Mouse (Mus musculus) cerebellum, postnatal 14 days (tissue): ENCODE data around the gene Zfyve27.
A peak's percentile ranks its signal among the peaks of the same experiment; 100 is the strongest.

Experiments used
- DNase-seq, 2 experiments: peaks; one replicate each; pipeline ENCODE4 v3.0.0; 2021; ENCODE audit warnings: mixed read lengths in 2 of 2

The Zfyve27 gene

DNA sequence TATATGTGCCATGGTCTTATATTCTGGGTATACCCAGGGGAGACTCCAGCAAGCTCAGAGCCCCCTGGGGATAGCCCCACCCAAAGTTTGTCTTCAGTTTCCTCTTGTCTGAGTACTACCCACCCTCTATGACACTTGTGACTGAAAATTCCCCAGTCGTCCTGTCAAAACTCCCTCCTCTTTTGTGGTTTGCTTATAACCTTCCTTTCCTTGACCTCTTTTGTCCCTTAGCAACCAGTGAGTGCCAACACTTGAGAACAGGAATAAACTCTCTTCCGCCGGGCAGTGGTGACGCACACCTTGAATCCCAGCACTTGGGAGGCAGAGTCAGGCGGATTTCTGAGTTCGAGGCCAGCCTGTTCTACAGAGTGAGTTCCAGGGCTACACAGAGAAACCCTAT, 19.7 kb upstream of the Zfyve27 start:
- no peak for DNase-seq

DNA sequence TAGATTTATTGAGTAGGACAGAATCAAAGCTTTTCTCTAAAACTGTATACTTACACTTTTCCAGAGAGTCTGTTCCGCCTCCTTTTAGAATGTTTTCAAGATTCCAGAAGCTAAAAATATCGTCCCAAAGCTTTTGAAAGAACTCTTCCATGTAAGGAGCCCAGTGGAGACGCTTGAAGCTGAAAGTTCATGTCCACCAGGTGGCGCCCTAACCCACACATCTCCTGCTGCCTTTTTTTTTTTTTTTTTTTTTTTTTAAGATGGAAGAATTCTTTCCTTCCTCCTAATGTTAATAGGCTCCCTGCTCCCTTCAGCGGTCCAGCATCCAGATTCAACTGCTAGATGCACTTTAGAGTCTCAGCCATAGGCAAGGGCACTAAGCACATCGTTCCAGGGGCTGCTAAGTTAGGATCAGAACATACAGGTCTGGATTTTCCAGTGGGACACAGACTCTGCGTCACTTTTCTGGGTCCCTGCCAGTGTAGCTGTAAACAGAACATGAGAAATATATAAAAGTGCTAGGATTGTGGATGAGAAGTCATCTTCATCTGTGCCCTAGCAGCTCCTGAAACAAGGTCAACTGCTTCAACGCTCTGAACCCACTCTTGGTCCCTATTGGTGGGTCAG, 19.1 kb upstream of the Zfyve27 start:
- peak; percentile 88 to 95 for DNase-seq

DNA sequence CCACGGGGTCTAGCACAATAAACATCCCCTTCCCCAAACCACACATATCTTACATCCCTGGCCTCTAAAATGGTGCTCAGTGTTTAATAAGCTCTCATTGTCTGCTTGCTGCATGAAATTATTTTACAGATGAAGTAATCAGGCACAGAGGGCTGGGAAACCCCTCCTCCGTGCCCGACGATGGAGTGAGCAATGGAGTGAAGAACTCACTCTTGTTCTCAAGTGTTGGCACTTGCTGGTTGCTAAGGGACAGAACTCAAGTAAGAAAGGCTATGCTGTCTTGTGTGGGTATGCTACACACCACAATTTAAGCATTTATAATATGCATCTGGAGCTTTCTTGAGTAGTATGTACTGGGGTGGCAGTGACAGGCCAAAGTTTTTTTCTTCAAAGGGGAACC, 18.5 kb upstream of the Zfyve27 start:
- DNase-seq: no peak

DNA sequence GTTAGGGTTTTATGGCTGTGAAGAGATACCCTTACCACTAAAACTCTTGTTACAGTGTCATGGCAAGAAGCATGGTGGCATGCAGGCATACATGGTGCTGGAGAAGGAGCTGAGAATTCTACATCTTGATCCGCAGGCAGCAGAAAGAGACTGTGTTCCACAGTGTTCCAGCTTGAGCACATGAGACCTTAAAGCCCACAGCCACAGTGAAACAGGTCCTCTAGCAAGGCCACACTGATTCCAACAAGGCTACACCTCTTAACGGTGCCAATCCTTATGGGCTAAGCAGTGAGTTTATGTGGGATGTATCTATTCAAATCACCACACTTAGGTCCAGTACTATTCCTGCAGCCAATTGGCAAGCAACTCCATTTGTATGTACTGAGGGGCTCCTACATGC, 18.0 kb upstream of the Zfyve27 start:
- no peak for DNase-seq

DNA sequence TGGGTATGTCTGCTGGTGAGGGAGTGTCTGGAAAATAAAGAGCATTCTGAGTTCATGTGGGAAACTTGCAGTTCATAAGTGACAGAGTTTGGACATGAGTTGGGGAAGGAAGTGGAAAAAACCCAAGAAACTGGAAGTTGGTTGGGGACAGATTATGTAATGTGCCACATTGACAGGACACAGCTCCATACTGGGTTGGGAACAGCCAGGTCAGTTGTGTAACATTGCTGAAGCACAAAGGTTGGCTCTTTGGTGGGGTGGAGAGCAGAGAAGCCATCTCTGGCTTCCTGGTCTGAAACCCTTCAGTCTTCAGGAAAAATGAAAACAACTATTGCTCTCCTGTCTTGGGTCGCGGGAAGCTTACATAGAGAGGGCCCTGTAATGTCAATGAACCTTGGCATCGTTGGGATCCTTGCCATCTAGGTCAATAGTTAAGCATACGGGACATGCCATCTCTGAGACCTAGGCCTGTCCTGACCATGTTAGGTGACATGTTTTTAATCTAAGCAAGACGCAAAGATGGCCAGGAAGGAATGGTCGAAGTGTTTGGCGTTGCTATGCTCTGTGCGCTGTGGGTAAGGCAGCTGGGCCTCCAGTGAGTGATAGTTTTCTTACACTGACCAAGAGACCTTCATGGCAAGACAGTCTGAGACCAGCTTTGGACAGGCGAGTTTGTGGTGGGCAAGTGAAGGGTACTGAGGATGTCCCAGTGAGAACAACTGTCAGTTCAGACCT, 17.3 kb upstream of the Zfyve27 start:
- no peak for DNase-seq

DNA sequence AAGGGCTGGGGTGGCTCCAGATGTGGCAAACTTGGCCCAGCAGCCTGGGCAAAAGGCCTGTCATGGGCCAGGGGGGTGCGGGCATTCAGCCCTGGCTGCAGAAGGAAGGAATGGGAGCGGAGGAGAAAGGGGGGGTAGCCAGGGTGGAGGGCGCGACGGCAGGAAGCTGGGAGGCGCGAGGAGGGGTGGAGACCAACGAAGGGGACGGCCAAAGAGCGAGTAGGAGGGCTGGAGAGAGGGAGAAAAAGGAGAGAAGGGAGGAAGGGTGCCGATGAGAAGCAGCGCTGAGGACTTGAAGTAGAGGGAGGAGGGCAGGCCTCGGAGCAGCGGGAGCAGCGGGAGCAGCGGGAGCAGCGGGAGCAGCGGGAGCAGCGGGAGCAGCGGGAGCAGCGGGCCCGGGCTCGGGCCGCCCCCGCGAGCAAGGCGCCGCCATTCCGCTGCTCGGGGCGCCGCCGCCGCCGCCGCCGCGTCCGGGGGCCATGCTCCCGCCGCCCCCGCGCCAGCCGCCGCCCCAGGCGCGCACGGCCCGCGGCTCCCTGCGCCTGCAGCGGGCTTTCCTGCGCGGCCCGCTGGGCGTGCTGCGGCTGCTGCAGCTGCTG, 16.5 kb upstream of the Zfyve27 start, which contains the start of gene Marveld1:
Marveld1 (plus strand) TSS at position 231 of the 599 bp plus-strand sequence.
- peak; percentile 44 to 45 for DNase-seq

DNA sequence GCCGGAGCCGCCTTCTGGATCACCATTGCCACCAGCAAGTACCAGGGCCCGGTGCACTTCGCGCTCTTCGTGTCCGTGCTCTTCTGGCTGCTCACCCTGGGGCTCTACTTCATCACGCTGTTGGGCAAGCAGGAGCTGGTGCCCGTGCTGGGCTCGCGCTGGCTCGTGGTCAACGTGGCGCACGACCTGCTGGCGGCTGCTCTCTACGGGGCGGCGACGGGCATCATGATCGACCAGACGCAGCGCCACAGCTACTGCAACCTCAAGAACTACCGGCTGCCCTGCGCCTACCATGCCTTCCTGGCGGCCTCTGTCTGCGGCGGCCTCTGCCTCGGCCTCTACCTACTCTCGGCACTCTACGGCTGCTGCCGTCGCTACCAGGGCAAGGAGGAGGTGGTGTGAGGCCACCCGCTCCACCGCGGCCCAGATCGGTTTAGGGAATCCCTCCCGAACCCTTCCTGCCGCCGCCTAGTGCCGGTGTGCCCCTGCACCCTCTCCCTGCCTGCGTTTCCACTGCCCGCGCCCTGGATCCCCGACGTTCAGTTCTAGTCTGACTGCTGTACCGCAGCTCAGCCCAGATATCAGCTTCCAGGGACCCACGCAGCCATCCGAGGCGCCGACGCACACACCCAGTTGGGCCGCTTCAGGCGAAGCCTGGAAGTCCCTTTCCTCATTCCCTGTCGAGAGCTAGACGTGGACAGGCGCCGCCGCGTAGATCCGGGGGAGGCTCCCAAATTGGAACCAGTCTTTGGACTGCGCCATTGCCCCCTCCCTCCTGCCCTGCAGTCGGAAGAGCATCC, 15.8 kb upstream of the Zfyve27 start:
- peak; percentile 67 to 73 for DNase-seq

DNA sequence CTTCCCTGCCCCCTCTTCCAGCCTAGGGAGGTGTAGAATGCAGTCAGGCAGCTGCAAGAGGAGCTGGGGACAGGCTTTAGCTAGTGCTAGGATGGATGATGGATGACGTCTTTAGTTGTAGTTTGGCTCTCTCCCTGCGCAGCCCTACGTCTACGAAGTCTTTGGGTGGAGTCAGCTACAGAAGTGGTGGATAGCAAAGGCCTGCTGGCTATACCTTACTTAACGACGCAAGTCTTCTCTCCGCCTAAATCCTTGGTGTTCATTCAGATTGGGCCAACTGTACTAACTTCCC, 15.2 kb upstream of the Zfyve27 start:
- no peak for DNase-seq

DNA sequence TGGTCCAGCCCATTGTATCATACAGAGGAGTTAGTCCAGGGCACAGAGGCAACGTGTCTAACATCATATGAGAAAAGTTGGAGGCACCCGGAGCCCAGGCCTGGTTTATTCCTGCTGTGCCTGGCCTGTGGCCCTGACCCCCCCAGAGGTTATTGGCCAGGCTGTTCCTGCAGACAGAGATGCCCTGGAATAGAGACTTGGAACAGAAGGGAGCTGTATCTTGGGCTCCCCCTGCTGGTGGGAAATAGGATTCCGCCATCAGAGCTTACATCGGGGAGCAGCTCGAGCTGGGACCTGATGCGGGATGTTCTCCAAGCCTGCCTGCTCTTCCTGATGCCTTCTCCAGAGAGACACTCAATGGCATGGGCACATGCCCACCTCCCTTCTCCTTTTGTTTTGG, 11.8 kb upstream of the Zfyve27 start:
- peak; percentile 94 for DNase-seq

DNA sequence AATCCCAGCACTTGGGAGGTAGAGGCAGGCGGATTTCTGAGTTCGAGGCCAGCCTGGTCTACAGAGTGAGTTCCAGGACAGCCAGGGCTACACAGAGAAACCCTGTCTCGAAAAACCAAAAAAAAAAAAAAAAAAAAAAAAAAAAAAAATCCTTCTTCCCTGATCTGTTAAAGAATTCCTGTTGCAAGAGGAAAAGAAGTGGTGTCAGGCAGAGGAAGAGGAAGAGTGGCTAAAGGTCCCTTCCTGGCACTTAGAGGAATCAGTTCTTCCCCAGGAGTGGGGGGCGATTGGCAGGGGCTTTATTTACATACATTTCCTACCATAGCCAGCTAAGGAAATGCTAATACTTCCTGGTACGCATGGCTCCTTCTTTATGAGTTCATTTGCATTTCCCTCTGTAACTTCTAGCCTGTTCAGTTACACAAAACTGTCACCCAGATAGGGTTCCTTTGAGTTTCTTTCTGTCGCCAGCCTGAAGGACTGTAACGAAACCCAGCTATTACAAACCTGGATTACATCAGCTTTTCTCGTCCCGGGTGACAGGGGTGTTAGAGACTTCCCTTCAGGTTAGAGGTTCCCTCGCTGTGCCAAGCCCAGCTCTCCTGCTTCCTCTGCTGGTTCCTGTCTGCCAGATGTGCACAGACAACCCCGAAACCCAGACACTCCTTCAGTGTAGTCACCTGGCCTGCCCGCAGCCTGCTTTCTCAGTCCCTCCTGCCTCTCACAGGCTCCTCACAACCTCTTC, 6.1 kb upstream of the Zfyve27 start:
- no peak for DNase-seq

DNA sequence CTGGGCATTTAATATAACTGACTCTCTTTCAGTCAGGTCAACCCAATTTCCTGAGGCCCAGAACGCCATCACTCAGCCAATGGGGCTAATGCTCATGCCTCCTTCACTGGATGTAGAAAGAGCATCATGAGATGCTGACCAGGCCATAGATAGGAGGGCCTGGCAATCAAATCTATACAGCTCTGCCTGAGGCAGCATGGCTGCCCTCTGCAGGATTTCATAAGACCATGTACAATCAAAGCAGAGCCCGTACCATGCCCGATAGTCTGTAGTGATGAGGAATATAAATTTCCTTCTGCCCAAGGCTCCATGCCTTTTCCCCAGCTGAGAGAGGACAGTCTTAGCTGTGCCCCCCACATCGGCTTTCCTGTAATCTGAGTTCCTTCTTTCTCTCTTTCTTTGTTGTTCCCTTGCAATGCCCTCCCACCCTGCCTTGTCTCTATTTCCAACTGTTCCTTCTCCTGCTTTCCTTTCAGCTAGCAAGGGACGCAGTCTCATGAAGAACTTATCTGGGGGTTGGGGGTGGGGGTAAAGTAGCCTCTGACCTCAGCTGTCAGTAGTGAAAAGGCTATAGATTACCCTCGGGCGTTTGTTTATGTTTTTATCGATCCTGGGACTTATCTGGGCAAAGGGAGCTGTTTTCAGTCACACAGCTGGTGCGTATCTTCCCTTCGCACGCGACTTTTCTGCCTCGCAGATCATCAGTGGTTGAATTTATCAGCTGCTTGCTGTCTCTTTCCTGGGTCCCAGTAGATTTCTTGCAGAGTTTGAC, 5.3 kb upstream of the Zfyve27 start:
- no peak for DNase-seq

DNA sequence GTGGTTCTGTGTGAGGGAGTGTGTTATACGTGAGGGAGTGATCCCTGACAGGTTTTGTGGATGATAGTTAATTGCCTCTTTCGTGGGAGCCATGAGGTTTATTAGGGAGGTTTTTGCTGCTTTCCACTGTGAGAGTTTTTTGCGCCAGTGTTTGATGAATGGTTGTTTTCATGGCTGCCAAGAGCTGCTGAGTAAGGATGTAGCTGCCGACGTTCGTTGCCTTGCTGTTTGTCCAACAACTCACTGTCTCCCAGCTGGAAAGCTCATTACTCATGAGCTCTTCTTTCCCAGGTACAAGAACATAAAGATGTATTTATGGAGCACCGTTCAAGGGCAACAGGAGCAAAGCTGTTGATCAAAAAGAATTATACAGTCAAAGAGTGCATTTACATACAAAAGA, 437 bp downstream of the Zfyve27 start:
- no peak for DNase-seq

DNA sequence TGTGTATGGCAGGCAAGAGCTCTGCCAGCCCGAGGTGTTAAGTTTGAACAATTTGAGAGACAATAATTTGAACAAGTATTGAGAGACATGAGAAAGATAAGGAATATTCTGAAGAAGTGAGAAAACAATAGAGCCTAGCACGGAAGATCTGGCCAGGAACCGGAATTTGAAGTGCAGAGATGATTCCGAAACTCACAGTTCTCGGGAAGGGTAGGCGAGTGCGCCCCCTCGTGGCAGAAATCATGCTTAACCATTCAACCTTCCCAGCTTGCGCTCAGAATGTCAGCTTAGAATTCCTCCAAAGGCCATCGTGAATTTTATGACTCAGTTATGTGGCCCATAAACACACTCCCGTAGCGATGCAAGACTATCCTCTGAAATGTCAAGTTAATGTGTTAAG, 2.4 kb downstream of the Zfyve27 start:
- DNase-seq: peak; percentile 93 to 97

DNA sequence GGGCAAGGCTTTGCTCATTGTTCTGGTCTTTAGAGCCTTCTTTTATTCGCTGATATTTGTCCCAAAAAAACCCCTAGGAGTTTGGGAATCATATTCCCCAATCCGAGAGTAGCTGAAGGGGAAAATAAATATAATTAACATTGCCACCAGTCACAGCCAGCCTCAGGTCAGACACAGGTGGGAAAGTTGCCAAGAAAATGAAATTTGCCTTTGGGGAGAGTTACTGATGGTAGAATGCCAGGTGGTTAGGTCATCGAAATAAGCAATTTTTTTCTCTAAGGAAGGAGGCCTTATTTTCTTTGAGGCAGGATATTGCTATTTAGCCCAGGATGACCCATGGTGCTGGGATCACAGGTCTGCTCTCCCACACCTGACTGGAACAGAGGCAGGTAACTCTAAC, 3.0 kb downstream of the Zfyve27 start:
- no peak for DNase-seq

DNA sequence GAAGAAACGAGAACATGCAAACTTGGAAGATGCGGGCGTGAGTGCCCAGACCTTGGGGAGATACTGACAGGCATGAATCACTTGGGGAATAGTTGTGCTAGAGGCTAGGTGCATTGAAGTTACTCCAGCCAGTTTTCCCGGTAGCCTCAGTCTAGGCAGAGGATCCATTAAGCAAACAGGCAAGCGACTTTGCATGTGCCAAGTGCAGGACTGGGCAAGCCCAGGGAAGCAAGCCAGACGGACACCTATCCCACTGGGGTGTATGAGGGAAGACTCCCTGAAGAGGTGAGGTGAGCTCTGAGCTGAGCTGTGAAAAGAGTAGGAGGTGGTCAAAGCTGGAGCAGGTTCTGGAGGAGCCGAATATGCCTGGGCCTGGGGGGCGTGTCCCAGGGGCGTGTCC, 3.7 kb downstream of the Zfyve27 start:
- no peak for DNase-seq

DNA sequence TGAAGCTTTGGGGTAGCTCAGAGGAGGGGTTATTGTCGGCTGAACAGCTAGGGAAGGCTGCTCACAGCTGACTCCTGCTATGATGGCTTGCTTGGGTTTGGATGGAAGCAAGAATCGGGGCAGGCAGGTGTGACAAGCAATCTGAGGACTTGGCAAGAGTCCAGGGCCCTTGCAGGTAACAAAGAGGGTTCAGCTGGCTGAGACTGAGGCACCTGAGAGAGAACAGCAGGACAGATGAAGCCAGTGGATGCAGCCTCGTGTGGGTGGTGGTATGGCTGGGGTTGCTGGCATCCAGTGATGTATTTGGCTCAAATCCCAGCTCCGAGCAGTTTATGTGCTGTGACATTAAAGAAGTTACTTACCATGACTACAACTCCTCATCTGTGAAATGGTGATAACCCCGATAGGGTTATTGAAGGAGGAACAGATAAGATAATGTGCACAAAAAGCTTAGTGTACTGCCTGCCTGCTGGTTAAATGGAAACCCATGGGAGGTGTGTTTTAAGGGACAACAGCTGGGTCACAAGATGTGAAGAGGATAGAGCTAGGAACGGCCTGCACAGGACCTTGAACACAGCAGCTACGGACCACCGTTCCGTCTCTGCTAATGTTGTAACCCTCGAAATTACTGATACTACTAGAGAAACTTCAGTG, 5.7 kb downstream of the Zfyve27 start:
- DNase-seq: peak; percentile 31 to 55

DNA sequence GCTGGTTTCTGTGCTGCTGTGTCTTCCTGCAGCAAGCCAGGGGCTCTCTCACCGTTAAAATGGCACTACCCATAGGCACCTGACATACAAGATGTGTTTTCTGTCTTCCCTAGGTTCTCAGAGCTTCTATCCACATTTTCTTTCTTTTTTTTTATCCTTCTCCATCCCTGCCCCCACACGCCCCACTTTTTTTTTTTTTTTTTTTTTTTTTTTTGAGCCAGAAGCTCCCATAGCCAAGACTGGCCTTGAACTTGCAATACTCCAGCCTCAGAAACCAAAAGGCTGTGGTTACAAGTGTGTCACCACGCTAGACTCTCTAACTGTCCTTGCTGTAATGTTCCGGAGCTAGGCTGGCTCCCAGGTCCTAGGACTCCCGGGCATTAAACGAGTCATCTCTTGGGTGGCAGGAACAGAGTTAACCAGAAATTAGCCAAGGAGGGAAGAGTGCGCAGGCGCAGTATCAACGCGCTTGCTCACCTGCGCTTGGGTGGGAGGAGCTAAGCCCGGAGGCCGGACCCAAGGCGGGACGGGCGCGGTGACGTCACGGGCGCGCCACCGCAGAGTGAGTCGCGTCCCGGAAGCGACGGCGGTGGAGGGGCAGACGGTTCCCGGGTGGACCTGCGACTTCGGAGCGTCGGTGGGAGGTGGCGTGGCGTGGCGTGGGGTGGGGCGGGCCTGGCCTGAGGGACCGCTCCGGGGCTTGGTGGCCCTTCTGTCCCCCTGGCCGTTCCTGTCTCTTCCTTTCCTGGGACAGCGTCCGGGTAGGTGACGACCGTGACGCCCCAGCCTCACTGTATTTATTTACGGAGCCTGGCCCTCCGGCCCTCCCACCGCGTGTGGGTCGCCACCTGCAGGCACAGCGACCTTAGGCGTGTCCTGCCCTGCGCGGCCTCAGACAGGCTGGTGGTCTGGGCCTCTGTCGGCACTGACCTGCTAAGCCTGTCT, 6.5 kb downstream of the Zfyve27 start:
- DNase-seq: peak; percentile 97 to 98

DNA sequence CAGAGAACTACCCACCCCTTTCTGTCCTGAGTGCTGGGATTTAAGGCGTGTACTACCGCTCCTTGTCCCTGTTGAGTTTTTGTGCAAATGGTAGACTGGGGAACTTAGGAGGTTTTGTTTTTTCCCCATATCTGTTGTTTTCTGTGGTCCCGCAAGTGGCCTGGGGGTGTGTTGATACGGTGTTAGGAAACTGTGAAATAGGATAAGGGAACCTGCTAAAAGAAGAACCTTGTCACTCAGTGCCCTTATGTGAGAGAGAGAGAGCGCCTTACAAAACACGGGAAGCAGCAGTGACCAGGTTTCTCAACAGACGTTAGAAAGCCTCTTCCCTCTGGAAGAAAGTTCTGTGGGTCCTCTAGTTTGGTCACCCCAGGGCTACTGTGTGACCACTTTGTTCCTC, 13.1 kb downstream of the Zfyve27 start:
- DNase-seq: no peak

DNA sequence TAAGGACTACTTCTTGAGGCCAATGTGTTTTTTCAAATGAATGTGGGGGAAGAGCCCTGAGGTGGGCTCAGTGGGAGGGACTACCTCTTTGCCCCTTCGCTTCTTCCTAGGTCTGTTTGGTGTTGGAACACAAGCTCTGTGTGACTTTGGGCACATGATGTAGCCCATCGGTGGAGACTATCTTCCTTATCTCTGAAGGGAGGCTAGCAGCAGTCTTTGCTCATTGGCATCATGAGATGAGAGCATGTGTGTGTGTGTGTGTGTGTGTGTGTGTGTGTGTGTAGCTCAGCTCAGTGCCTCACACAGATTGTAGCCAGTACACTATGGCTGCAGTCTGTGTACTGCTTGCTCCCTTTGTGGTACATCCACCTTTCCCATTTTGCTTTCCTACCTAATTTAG, 13.7 kb downstream of the Zfyve27 start:
- no peak for DNase-seq

DNA sequence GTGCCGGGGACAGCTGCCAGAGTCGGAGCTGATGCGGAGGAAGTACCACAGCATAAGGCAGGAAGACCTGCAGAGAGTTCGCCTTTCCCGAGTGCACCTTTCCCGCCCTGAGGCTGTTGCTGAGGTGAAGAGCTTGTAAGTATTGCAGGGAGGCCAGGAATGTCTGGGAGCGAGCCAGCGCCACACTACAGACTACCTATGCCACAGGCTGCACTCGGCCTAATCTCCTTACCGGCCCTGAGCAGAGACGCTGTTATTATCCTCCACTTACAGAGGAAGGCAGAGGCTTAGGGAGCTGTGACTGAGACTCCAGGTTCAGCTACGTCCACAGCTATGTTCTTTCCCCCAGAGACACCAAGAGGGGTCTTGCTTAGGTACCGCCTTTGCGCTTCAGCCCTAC, 15.6 kb downstream of the Zfyve27 start:
- no peak for DNase-seq
